Mouse (Mus musculus) c-Kit-negative CD71-positive TER-119-positive erythroid progenitor cells, embryonic 14.5 days (primary cell): ENCODE results near the gene Thy1.

ENCODE experiments used
- DNase-seq: peaks from one replicate; pipeline ENCODE4 v3.0.0-alpha.2; 2013; ENCODE audit warnings: low read depth, low spot score

Gene Thy1

DNA sequence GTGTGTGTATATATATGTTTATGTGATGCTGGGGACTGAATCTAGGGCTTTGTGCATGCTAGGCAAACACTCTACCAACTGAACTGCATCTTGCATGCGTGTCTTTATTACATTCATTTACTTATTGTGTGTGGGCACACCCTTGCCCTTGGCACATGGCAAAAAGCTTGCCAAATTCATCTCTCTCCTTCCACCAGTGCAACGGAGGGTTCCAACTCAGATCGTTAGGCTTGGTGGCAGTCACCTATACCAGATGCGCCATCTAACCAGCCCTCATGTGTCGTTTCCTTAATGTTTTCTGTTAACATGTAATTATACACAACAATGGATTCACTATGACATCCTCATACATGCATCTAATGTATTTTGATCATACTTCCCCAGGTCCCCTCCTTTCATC lies 39.1 kb downstream of the Thy1 start:
- no peak for DNase-seq

DNA sequence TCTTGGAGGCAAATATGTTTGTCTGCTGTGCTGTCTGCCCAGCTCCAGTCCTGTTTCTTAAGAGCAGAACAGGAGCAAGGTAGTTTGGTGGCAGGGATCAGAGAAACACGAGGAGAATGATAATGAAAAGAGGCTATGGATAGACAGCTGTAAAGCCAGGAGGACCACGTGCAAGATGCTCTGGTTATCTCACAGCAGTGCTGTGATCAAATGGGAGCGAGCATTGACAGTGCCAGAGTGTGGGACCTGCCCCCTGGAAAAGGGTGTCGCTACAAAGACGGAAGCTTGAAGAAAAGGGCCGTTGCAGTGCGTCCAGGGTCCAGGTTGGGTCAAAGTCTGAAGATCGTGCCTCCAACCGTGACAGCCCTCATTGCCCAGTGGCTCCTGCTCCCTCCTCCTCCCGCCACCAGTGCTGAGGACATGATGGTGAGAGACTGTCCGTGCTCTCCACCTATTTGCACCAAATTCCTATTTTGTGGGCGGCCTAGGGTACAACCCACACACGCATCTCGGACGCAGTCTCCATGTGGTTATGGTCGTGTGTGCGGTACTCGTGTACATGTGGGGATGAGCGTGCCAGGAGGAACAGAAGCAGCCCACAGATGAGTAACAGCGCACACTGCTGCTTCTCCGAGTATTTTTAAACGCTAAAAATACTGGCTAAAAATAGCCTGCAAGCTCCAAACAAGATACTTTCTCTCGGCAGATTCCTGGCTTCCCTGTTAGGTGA lies 40.4 kb downstream of the Thy1 start:
- DNase-seq = no peak

DNA sequence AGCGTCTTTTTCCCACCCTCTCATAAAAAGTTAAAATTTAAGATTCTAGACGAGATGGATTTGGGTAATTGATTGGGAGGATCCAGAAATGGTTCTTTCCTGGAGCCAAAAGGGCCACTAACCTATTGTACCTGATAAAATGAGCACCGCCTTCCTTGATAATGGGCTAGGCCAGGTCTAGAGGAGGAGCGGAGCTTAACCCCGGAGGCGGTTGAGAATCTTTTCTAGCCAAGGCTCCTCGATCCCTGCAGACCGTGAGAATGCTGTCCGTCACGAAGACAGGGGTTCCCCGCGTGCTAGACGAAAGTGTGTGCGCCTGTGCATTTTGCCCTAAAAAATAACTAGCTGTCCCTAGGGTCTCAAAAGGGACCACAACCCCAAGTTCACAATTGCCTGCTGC lies 41.1 kb downstream of the Thy1 start:
- DNase-seq = no peak

DNA sequence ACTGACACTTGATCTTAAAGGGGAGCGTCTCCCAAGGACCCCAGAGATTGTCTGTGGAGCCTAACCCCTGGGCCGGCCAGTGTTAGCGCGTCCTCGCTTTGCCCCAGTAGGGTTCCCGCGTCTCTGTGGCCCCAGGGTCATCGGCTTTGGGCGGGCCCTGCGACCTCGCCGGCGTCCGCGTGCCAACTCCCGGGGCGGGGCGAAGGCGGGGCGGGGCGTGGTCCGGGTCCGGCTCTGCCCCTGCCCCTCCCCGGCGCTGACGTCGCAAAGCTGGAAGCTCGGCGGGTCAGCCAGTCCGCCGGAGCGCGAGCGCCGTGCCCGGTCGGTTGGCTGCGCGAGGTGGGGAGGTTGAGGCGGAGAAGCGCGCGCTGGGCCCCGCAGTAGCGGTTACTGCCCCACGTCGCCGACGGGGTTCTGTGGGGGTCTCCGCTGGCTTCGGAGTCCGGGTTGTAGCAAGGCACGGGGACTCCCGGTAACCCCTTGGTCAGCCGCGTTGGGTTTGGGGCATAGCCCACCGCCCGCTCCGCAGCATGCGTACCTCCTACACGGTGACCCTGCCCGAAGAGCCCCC lies 41.6 kb downstream of the Thy1 start:
- DNase-seq = peak; percentile 44

DNA sequence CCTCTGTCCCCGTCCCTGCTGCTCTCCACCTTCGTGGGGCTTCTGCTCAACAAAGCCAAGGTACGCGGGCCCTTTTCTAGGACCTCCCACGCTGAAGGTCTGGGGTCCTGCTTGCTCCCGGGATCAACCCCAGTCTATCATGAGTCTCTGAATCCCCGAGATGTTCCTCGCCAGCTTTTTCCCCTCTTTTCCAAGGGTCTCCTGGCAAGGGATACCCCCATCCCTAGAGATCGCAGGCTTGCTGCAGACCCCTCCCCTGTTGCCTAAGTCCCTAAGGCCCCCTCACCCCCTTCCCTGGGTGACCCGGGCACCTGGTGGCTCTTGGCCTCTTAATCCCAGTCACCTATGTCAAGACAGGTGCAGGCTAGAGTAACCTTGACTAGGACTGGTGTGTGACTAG lies 42.1 kb downstream of the Thy1 start:
- DNase-seq = no peak

DNA sequence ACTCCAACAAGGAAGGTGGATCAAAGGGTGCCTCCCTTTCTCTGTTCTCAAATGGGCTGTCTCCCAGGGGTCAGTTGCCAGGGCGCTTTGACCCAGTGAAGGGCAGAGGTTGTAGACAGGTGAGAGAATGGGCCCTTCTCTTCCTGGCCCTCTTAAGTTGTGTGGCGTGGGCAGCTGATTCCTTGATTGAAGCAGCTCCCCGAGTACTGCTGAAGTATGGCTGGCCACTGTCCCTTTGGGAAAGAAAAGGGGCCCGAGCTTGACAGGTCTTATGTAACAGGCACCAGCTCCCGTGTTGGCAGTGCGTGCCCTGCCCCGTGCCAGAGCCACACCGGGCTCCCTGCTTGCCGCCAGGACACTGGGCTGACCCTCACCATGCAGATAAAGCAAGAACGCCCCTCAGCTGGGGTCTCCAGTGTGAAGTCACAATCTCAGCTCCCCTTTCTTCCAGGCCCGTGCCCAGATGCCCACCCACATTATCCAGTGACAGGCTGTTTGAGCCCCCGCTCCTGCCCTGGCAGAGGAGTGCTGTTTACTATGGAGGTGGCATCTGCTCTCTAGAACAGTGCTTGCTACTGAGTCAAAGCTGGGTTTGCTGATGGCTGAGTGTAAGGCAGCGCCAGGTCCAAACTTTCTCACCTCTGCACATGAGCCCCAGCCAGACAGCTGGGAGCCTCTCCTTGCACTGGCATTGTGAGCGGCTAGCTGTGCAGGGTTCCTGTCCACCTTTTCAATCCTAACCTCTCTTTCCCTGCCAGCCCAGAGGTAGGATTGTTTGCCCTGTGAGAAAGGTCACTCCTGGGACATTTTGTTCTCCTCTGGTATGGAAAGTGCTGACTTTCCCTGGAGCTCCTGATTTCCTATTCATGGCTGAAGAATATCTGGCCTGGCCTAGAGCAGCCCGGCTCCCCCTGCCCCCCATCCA lies 42.8 kb downstream of the Thy1 start:
- DNase-seq = no peak

DNA sequence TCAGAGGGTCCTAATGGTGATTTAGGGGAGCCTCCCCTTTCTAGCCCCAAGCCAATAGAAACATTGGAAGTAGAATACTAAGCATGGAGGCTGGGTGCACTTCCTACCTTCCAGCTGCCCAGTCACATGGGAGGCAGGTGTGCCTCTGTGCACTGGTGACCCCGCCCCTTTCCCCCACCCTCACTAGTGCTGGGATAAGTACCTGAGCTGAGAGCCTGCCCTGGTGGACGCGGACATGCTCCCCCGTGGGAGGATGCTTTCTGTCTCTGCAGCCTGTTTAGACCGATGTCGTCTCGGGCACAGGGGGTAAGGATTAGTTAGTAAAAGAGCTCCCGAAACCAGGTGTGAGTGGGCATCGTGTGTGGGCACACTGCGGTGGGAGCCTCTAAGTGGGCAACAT lies 43.8 kb downstream of the Thy1 start:
- no peak for DNase-seq

DNA sequence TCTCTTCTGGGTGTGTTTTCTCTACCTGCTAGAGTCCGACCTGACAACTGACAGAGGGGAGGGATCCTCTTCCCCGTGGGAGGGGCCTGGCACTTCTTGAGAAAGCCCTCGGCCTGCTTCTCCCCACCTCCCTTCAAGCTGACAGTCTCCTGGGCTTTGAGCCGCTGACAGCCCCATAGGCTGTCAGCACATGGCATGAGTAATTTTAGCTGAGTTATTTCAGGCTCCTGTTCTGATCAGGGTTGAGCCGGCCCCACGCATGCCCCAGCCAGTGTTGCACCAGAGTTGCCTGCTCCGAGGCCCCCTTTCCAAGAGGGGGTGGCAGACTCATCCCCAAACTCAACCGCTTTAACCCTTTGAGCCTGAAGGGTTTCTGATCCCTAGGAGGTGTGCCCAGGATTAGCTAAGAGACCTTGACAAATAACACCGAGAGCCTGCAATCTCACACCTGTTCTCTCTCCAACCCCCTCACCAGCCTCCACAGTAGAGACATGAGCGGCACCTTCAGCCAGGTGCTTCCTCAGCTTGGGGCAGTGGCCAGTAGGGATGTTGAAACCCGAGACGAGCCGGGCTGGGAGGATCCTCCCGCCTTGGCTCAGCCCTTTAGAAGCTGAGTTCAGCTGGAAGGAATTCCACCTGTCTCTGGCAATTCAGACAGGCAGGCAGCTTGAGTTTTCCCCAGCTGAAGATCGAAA lies 44.7 kb downstream of the Thy1 start:
- no peak for DNase-seq

DNA sequence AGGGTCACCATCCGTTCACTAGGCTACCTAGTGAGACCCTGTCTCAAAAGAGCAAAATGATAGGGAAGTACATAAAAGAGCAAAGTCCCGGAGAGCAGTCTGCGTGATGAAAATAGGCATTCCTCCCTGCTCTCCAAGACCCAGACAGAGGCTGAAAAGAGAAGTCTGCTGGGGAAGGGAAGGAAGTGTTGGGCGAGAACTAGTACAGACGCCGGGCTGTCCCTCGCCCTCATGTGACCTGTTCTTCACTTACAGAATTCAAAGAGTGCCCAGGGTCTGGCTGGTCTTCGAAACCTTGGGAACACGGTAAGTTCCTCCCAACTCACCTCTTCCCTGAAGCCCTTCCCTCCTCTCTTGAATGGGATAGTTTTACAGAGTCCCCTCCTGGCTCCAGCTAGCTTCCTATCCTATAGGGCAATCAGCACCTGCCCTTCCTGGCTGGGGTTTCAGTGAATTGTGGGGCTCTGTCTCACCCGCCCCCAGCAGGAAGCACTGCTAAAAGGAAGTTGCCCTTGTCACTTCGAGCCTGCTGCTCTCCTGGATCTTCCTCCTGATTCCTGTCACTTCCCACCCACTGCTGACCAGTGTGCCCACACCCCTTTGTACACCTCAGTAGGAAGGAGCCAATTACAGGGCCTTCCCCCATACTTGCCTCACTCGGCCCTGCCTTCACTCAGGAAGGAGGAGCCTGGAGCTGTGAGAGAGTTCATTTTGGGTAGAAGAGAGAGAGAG lies 45.9 kb downstream of the Thy1 start:
- no peak for DNase-seq

DNA sequence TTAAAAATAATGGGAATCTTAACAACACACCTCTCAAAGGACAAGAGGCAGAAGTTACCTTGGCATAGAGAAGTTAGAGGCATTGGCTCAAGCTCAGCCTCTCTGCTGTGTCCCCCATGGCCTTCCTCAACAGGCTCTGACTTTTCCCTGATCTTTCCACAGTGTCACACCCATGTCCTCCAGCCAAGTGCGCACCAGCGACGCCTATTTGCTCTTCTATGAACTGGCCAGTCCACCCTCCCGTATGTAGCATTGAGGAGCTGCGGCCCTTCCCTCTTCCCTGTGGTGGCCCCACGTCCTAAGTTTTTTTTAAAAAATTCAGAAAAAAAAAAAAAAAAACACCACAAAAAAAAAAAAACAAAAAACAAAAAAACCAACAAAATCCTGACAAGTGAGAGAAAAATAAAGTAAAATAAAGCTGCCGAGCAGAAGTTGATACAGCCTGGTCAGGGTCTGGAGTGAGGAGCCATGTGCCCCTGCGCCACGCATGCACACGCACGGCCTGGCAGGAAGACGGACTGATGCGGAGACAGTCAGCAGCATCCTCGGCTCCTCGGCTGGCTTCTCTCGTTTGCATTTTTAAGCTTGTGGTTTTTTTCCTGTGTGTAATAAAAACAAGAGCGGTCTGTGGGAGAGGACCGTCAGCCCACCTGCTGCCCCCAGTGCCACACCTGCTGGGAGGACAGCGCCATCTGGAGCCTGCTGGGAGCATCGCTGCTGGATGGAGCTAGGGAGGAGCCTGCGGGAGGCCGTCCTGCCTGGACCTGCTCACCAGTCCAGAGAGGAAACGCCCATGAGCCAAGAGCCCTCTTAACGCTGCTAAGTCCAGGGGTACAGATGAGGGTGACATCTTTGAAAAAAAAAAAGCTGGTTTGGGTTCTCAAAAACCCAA lies 50.7 kb downstream of the Thy1 start:
- no peak for DNase-seq

DNA sequence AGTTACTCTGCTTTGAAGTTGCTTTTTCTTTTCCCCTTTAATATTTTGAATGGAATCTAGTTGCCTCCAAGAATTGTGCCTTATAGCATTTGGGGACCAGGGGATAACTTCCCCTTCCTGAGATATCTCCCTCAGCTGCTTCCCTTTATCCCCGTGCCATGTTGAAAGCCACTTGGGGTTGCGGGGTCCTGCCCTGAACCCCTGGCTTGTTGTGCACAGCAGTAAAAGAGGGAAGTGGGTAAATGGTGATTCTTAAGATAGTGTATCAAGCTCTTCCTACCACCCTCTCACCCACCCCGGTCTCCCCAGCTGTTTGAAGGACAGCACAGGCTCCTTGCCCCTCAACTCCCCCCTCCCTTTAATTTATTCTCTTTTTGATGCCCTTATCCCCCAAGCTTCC lies 51.6 kb downstream of the Thy1 start:
- DNase-seq = no peak

DNA sequence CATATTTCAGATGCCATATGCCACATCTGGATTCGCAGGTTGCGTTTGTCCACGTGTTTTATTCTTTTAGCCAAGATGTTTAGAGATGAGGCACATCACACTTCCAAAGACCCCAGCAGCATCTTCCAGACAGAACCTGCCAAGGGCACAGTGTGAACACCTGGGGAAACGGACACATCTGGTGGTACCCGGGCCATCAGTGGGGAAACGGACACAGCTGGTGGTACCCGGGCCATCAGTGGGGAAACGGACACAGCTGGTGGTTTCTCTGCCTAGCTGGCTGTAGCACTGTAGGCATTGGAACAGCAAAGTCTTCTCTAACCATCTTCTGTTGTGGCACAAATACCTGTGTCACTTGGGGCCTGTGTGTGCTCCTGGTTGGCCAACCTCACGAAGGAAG lies 52.6 kb downstream of the Thy1 start:
- no peak for DNase-seq

DNA sequence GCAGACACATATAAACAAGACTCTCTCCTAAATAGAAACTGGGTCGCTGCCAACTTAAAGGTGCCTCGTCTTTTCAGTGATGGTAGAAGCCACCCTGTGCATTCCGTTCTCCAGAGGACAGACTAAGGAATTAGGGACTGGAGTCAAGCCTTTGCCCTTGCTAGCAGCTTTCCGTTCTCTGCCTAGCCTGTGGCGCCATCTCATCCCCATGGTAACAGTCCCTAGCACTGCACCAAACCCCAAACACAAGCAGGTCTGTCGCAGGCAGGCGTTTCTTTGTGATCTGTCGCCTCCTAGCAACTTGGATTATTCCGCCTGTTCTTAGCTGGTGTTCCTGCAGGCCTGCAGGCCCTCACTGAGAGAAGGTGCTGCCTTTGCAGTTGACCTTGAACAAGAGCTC lies 53.4 kb downstream of the Thy1 start:
- no peak for DNase-seq
